Mouse (Mus musculus) lung, postnatal 0 days (tissue): ENCODE data around the gene Slc15a1. TPM values are rescaled to one million over a fixed set of nuclear protein-coding genes. Genes with fewer than 3 reads are reported as not detected.

ENCODE experiments used
- ATAC-seq: fragments of 200-750 bp; cut with Nextera tagmentation; 2 replicates; pipeline ENCODE4 v1.8.0; 2017; ENCODE audit warnings: moderate library complexity
- DNase-seq: peaks from one replicate; pipeline ENCODE4 v3.0.0-alpha.2; 2016; ENCODE audit warnings: low spot score
- H3K27ac ChIP-seq: fragments of 300-500 bp; sonication (generic); 2 replicates; pipeline ENCODE4 v1.5.1; 2014; ENCODE audit warnings: antibody characterized with exemption, mild to moderate bottlenecking, low read length, mixed read lengths
- H3K27me3 ChIP-seq: fragments of 300-500 bp; sonication (generic); replicated peaks from 2 replicates; pipeline ENCODE4 v1.6.1; 2014; ENCODE audit warnings: low read length, mixed read lengths; ENCODE audit not compliant: insufficient read depth
- H3K36me3 ChIP-seq: fragments of 300-500 bp; sonication (generic); 2 replicates; pipeline ENCODE4 v1.6.1; 2014; ENCODE audit warnings: low read length, mixed read lengths; ENCODE audit not compliant: insufficient read depth
- H3K4me1 ChIP-seq: fragments of 300-500 bp; sonication (generic); 2 replicates; pipeline ENCODE4 v1.6.1; 2014; ENCODE audit warnings: antibody characterized with exemption, low read depth, low read length, mixed read lengths; ENCODE audit not compliant: insufficient read depth
- H3K4me2 ChIP-seq: fragments of 300-500 bp; sonication (generic); replicated peaks from 2 replicates; pipeline ENCODE4 v1.6.1; 2014; ENCODE audit warnings: low read depth, mild to moderate bottlenecking, low read length, moderate library complexity, mixed read lengths
- H3K4me3 ChIP-seq: fragments of 300-500 bp; sonication (generic); 2 replicates; pipeline ENCODE4 v1.5.1; 2014; ENCODE audit warnings: low read depth, low read length
- H3K9ac ChIP-seq: fragments of 300-500 bp; sonication (generic); replicated peaks from 2 replicates; pipeline ENCODE4 v1.6.1; 2014; ENCODE audit warnings: low read depth, mild to moderate bottlenecking
- H3K9me3 ChIP-seq: fragments of 300-500 bp; sonication (generic); 2 replicates; pipeline ENCODE4 v1.6.1; 2016; ENCODE audit warnings: low read length, mixed read lengths
- CTCF ChIP-seq: IDR thresholded peaks from 2 replicates; pipeline ENCODE4 v1.5.1; 2016; ENCODE audit warnings: antibody characterized with exemption, mild to moderate bottlenecking
- EP300 ChIP-seq: IDR thresholded peaks from 2 replicates; pipeline ENCODE4 v1.6.1; 2016; ENCODE audit warnings: antibody characterized with exemption, mild to moderate bottlenecking, control low read depth
- WGBS: fragments of 180-500 bp; shearing (Covaris S2); extraction: QIAGEN DNeasy Blood & Tissue Kit; methylation state at CpG from one replicate; pipeline ENCODE4 v1.1.7; 2014; 5-methylcytosine and 5-hydroxymethylcytosine counted together
- polyA plus RNA-seq: library from polyadenylated mRNA; unstranded; fragments of >200 nt; fragmentation: Nextera tagmentation; extraction: Ambion mirVana; gene quantifications from 2 replicates; pipeline ENCODE4 v1.2.1, GENCODE M21; 2015

Gene Slc15a1
- polyA plus RNA-seq, 1 experiment from 2014 or later, result 0.98 TPM

GRCm38 (mm10) chr14:121484436-121484835 lies 20.6 kb downstream of the Slc15a1 start:
- Histone ChIP-seq H3K4me2 (no peak overlapping the region), H3K9me3 (no peaks in the 10 kb centered on the region), H3K4me3 (no peak overlapping the region), H3K36me3 (no peaks in the 10 kb centered on the region), H3K27me3 (no peaks in the 10 kb centered on the region), H3K27ac (no peak overlapping the region), H3K4me1 (no peaks in the 10 kb centered on the region), H3K9ac (no peak overlapping the region)
- DNase-seq (no peak), ATAC-seq (no peak)
- WGBS, result 83% methylated on average over 3 of the region's 3 CpGs
- TF ChIP-seq CTCF (no peak), EP300 (no peak)

- WGBS, result 69% methylated on average over 7 of the region's 7 CpGs
- TF ChIP-seq CTCF, result no peak
- no peak for TF ChIP-seq EP300
These were observed 22.9 kb downstream of the Slc15a1 start for GRCm38 (mm10) chr14:121482181-121482580.

GRCm38 (mm10) chr14:121481591-121481990 lies 23.5 kb downstream of the Slc15a1 start:
- Histone ChIP-seq H3K36me3 (no peaks in the 10 kb centered on the region), H3K27ac (no peak overlapping the region), H3K4me3 (no peak overlapping the region), H3K9me3 (no peaks in the 10 kb centered on the region), H3K27me3 (no peaks in the 10 kb centered on the region), H3K4me2 (no peak overlapping the region), H3K4me1 (no peaks in the 10 kb centered on the region), H3K9ac (no peak overlapping the region)
- 87% methylated on average over 2 of the region's 2 CpGs for WGBS
- no peak for TF ChIP-seq EP300
- no peak for TF ChIP-seq CTCF
- DNase-seq (no peak), ATAC-seq (no peak)

More at GRCm38 (mm10) chr14:121482181-121482580, 22.9 kb downstream of the Slc15a1 start:
- H3K9ac ChIP-seq, result no peak overlapping the region
- no peaks in the 10 kb centered on the region for H3K4me1 ChIP-seq
- no peak overlapping the region for H3K4me3 ChIP-seq
- no peaks in the 10 kb centered on the region for H3K9me3 ChIP-seq
- ATAC-seq, result no peak
- no peaks in the 10 kb centered on the region for H3K36me3 ChIP-seq
- H3K4me2 ChIP-seq, result no peak overlapping the region
- no peaks in the 10 kb centered on the region for H3K27me3 ChIP-seq
- no peak for DNase-seq
- H3K27ac ChIP-seq, result no peak overlapping the region

DNA sequence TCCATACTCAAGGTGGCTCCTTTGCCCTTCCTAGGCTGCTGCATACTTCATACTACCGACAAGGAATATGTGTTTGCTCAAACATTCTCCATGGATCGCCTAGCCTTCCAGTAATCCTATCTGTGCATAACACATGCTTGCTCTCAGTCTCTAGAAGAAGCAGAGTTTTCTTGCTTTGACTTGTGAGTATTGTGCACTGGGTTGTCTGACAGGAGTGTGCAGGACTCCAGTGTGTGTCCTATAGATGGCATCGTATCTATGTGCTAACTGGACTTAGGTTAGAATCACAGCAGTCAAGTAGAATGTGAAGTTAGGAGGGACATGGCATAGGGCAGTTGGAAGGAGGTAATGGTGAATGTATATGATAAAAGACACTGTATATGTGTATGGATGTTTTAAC lies 26.0 kb downstream of the Slc15a1 start:
- no peak overlapping the region for H3K4me2 ChIP-seq
- H3K27me3 ChIP-seq, result no peaks in the 10 kb centered on the region
- no peaks in the 10 kb centered on the region for H3K4me1 ChIP-seq
- no peak for ATAC-seq
- no peaks in the 10 kb centered on the region for H3K36me3 ChIP-seq
- no peak for TF ChIP-seq EP300
- no peak for TF ChIP-seq CTCF
- H3K9me3 ChIP-seq, result no peaks in the 10 kb centered on the region
- H3K4me3 ChIP-seq, result no peak overlapping the region
- DNase-seq, result no peak
- 61% methylated on average over 3 of the region's 3 CpGs for WGBS
- H3K9ac ChIP-seq, result no peak overlapping the region
- H3K27ac ChIP-seq, result no peak overlapping the region

DNA sequence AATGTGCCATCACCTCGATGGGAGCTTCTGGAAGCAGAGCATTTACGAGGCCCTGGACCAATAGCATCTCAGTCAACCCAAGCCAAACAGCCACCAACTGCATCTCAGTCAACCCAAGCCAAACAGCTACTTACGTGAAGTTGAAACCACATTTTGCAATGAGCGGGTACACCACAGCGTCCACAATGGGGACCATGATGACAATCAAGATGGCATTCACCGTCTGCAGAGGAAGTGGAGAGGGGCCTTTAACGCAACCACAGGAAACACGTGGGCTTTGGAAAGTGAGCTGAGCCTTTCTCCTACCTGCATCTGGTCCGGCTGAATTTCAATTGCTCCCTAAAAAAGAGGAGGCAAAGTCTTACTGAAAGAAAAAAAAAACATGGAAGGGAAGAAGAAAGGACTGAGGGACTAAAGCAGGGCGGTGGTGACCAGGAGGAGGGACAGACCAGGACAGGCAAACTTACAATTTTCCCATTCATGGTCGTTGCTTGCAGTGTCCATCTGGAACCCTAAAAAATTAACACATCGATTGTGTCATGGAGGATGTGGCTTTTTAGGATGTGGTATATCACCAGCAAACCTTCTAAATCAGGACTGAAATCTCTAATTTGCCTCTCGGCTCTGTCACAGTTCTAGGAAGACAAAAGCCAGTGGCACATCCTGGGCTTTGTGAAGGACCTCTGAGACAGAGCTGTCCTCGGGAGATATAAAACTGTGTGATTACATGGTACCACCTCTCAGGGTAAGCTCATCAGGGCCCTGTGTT lies 26.9 kb downstream of the Slc15a1 start:
- H3K9me3 ChIP-seq, result no peaks in the 10 kb centered on the region
- H3K4me2 ChIP-seq, result no peak overlapping the region
- no peaks in the 10 kb centered on the region for H3K36me3 ChIP-seq
- H3K4me3 ChIP-seq, result no peak overlapping the region
- no peak overlapping the region for H3K9ac ChIP-seq
- DNase-seq, result no peak
- H3K27ac ChIP-seq, result no peak overlapping the region
- no peak for ATAC-seq
- TF ChIP-seq CTCF (no peak), EP300 (no peak)
- H3K4me1 ChIP-seq, result no peaks in the 10 kb centered on the region
- H3K27me3 ChIP-seq, result no peaks in the 10 kb centered on the region
- whole genome bisulfite sequencing, result 76% methylated on average over 14 of the region's 14 CpGs

DNA sequence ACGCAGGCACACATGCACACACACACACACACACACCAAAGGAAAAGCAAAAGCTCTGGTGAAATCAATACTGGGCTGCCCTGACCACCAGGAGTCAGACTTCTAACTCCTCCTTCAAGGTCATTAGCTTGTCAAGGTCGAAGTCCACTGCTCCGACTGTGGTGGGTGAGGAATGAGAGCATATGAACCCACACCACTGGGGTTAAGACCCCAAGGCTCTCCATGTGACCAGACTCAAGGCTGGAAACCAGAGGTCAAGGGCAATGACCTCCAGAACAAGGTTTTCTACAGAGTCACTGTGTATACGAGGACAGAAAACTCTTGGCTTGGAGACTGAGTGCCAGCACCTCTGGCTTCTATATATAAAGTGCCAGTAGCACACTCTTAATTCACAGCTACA lies 31.2 kb downstream of the Slc15a1 start:
- H3K9ac ChIP-seq, result no peak overlapping the region
- no peaks in the 10 kb centered on the region for H3K4me1 ChIP-seq
- no peaks in the 10 kb centered on the region for H3K9me3 ChIP-seq
- H3K36me3 ChIP-seq, result no peaks in the 10 kb centered on the region
- 59% methylated on average over 4 of the region's 4 CpGs for WGBS
- H3K27ac ChIP-seq, result no peak overlapping the region
- no peak overlapping the region for H3K4me3 ChIP-seq
- DNase-seq (no peak), ATAC-seq (no peak)
- H3K27me3 ChIP-seq, result no peaks in the 10 kb centered on the region
- no peak for TF ChIP-seq EP300
- TF ChIP-seq CTCF, result no peak
- H3K4me2 ChIP-seq, result no peak overlapping the region
